Mouse (Mus musculus) megakaryocyte-erythroid progenitor cell, adult 5-6 weeks (primary cell): ENCODE results near the gene Slain2. TPM values are rescaled to one million over a fixed set of nuclear protein-coding genes. Genes with fewer than 3 reads are reported as not detected.
"Not testable (repeated sequence)": the region's sequence is repeated elsewhere in the genome, so short reads cannot be mapped to it uniquely, and the experiment has no call there.

Experiments used
- ATAC-seq: replicated peaks from 2 replicates; pipeline ENCODE4 v1.8.0; 2016; ENCODE audit warnings: mild to moderate bottlenecking, inconsistent platforms; ENCODE audit not compliant: severe bottlenecking, poor library complexity, low FRiP score, low TSS enrichment
- total RNA-seq, 2 experiments: library from RNA; stranded (forward) in 1 of 2; stranded (reverse) in 1 of 2; fragments of 200-1000, 215-1000 nt in 1 of 2; fragments of >200 nt in 1 of 2; fragmentation: Nextera tagmentation in 1 of 2; gene quantifications; 2 replicates each; pipeline ENCODE4 v1.2.3; 2014 to 2017

The Slain2 gene
- total RNA-seq, 2 experiments from 2014 or later: 19.6 to 34.4 TPM

- ATAC-seq: not testable (repeated sequence)
These were observed 24.3 kb downstream of the Slain2 start for GRCm38 (mm10) chr5:72938421-72938820.

- ATAC-seq: no peak
These were observed 25.2 kb downstream of the Slain2 start for GRCm38 (mm10) chr5:72939311-72939710.

GRCm38 (mm10) chr5:72940906-72941432, 26.9 kb downstream of the Slain2 start:
- ATAC-seq: no peak

GRCm38 (mm10) chr5:72948136-72948535, 34.0 kb downstream of the Slain2 start:
- no peak for ATAC-seq

- ATAC-seq: no peak
These were observed 36.1 kb downstream of the Slain2 start for GRCm38 (mm10) chr5:72950252-72950651.

GRCm38 (mm10) chr5:72953996-72954604, 40.0 kb downstream of the Slain2 start:
- ATAC-seq: no peak

- no peak for ATAC-seq
These were observed 43.2 kb downstream of the Slain2 start for GRCm38 (mm10) chr5:72957281-72957680.

GRCm38 (mm10) chr5:72960096-72960495, 46.0 kb downstream of the Slain2 start:
- no peak for ATAC-seq

GRCm38 (mm10) chr5:72965706-72966105, 51.6 kb downstream of the Slain2 start:
- ATAC-seq: no peak

GRCm38 (mm10) chr5:72972435-72972834, 58.3 kb downstream of the Slain2 start:
- ATAC-seq: no peak

GRCm38 (mm10) chr5:72972934-72973333, 58.8 kb downstream of the Slain2 start:
- no peak for ATAC-seq

GRCm38 (mm10) chr5:72974602-72975001, 60.5 kb downstream of the Slain2 start, which contains the start of gene Gm10135:
Gene Gm10135, minus strand, starts transcription at chr5:72974702.
- ATAC-seq: no peak

- ATAC-seq: no peak
These were observed 61.9 kb downstream of the Slain2 start for GRCm38 (mm10) chr5:72975996-72976395.

GRCm38 (mm10) chr5:72976539-72976938, 62.4 kb downstream of the Slain2 start:
- ATAC-seq: no peak

GRCm38 (mm10) chr5:72984091-72984490, 70.0 kb downstream of the Slain2 start:
- peak; percentile 74 for ATAC-seq

GRCm38 (mm10) chr5:72987786-72988185, 73.7 kb downstream of the Slain2 start:
- ATAC-seq: no peak

- ATAC-seq: no peak
These were observed 75.7 kb downstream of the Slain2 start for GRCm38 (mm10) chr5:72989756-72990155.

GRCm38 (mm10) chr5:72992474-72992873, 78.4 kb downstream of the Slain2 start:
- no peak for ATAC-seq

GRCm38 (mm10) chr5:72994424-72994823, 80.3 kb downstream of the Slain2 start:
- no peak for ATAC-seq

- no peak for ATAC-seq
These were observed 80.8 kb downstream of the Slain2 start for GRCm38 (mm10) chr5:72994928-72995327.

GRCm38 (mm10) chr5:72995379-72995778, 81.3 kb downstream of the Slain2 start:
- no peak for ATAC-seq
